Mouse (Mus musculus): Measurements from ENCODE around the gene Ift57. TPM values are rescaled to one million over a fixed set of nuclear protein-coding genes. Genes with fewer than 3 reads are reported as not detected.

Ift57 gene
- 10 to 100 TPM; 25.9 to 33.2 TPM for total RNA-seq (2021)
- long read RNA-seq, experiment 1, transcript Ift57-201 (11 exons, 2,601 nt) = major isoform, 20 of 25 reads
- long read RNA-seq, experiment 1, partial matches to known transcripts = 2 of 25 reads
- long read RNA-seq, experiment 1, other reads (novel, unspliced or antisense) = 3 of 25 reads
- long read RNA-seq, experiment 2, transcript Ift57-201 (11 exons, 2,601 nt) = major isoform, 50 of 57 reads
- long read RNA-seq, experiment 2, partial matches to known transcripts = 2 of 57 reads
- long read RNA-seq, experiment 2, other reads (novel, unspliced or antisense) = 4 of 57 reads

- peak; percentile 94 to 96 for DNase-seq (ENCODE audit: low spot score in 2 of 2)
Observed at GRCm38 (mm10) chr16:49698620-49699525, at the start of gene Ift57. Gene Ift57 (plus strand): TSS chr16:49699233.

- DNase-seq (ENCODE audit: low spot score in 2 of 2) = no peak
Observed at GRCm38 (mm10) chr16:49657182-49657581, 41.9 kb upstream of the Ift57 start.

- no peak for DNase-seq (ENCODE audit: low spot score in 2 of 2)
Observed at GRCm38 (mm10) chr16:49658029-49658428, 41.0 kb upstream of the Ift57 start.

GRCm38 (mm10) chr16:49659131-49659530 lies 39.9 kb upstream of the Ift57 start:
- DNase-seq (ENCODE audit: low spot score in 2 of 2) = no peak

GRCm38 (mm10) chr16:49660111-49660510 lies 38.9 kb upstream of the Ift57 start:
- no peak for DNase-seq (ENCODE audit: low spot score in 2 of 2)

- no peak for DNase-seq (ENCODE audit: low spot score in 2 of 2)
Observed at GRCm38 (mm10) chr16:49662201-49662600, 36.8 kb upstream of the Ift57 start.

GRCm38 (mm10) chr16:49664677-49665076 lies 34.4 kb upstream of the Ift57 start:
- DNase-seq (ENCODE audit: low spot score in 2 of 2) = no peak

GRCm38 (mm10) chr16:49679666-49680065 lies 19.4 kb upstream of the Ift57 start:
- no peak for DNase-seq (ENCODE audit: low spot score in 2 of 2)

- DNase-seq (ENCODE audit: low spot score in 2 of 2) = no peak
Observed at GRCm38 (mm10) chr16:49684961-49685360, 14.1 kb upstream of the Ift57 start.

GRCm38 (mm10) chr16:49699821-49700220 lies 788 bp downstream of the Ift57 start:
- DNase-seq (ENCODE audit: low spot score in 2 of 2) = no peak

- no peak for DNase-seq (ENCODE audit: low spot score in 2 of 2)
Observed at GRCm38 (mm10) chr16:49708074-49708473, 9.0 kb downstream of the Ift57 start.

- no peak for DNase-seq (ENCODE audit: low spot score in 2 of 2)
Observed at GRCm38 (mm10) chr16:49710188-49710587, 11.2 kb downstream of the Ift57 start.

GRCm38 (mm10) chr16:49713302-49713701 lies 14.3 kb downstream of the Ift57 start:
- no peak for DNase-seq (ENCODE audit: low spot score in 2 of 2)

GRCm38 (mm10) chr16:49720671-49721070 lies 21.6 kb downstream of the Ift57 start:
- DNase-seq (ENCODE audit: low spot score in 2 of 2) = no peak

- DNase-seq (ENCODE audit: low spot score in 2 of 2) = no peak
Observed at GRCm38 (mm10) chr16:49721678-49722077, 22.6 kb downstream of the Ift57 start.

- DNase-seq (ENCODE audit: low spot score in 2 of 2) = no peak
Observed at GRCm38 (mm10) chr16:49723222-49723621, 24.2 kb downstream of the Ift57 start.

- DNase-seq (ENCODE audit: low spot score in 2 of 2) = no peak
Observed at GRCm38 (mm10) chr16:49724232-49724631, 25.2 kb downstream of the Ift57 start.

- DNase-seq (ENCODE audit: low spot score in 2 of 2) = no peak
Observed at GRCm38 (mm10) chr16:49724931-49725330, 25.9 kb downstream of the Ift57 start.

GRCm38 (mm10) chr16:49725446-49725845 lies 26.4 kb downstream of the Ift57 start:
- DNase-seq (ENCODE audit: low spot score in 2 of 2) = no peak

GRCm38 (mm10) chr16:49726216-49726615 lies 27.2 kb downstream of the Ift57 start:
- no peak for DNase-seq (ENCODE audit: low spot score in 2 of 2)

- DNase-seq (ENCODE audit: low spot score in 2 of 2) = no peak
Observed at GRCm38 (mm10) chr16:49726761-49727160, 27.7 kb downstream of the Ift57 start.

- no peak for DNase-seq (ENCODE audit: low spot score in 2 of 2)
Observed at GRCm38 (mm10) chr16:49736536-49736935, 37.5 kb downstream of the Ift57 start.
